Mouse (Mus musculus) embryonic facial prominence, embryonic 11.5 days (tissue): ENCODE measurements around the gene Gm49387. TPM values are rescaled to one million over a fixed set of nuclear protein-coding genes. Genes with fewer than 3 reads are reported as not detected.

Experiments
- ATAC-seq: fragments of 200-750 bp; cut with Nextera tagmentation; replicated peaks from 2 replicates; pipeline ENCODE4 v1.8.0; 2017; ENCODE audit warnings: low read depth; ENCODE audit not compliant: insufficient number of reproducible peaks, low FRiP score, low TSS enrichment
- DNase-seq: peaks from one replicate; pipeline ENCODE4 v3.0.0-alpha.2; 2015; ENCODE audit warnings: low spot score
- H3K27ac ChIP-seq: fragments of 300-500 bp; sonication (generic); replicated peaks from 2 replicates; pipeline ENCODE4 v1.5.1; 2014; ENCODE audit warnings: mild to moderate bottlenecking, low read depth, low read length, control low read depth
- H3K27me3 ChIP-seq: fragments of 300-500 bp; sonication (generic); 2 replicates; pipeline ENCODE4 v1.6.1; 2014; ENCODE audit warnings: mild to moderate bottlenecking, low read length, moderate library complexity, mixed read lengths; ENCODE audit not compliant: control insufficient read depth, insufficient read depth
- H3K36me3 ChIP-seq: fragments of 300-500 bp; sonication (generic); replicated peaks from 2 replicates; pipeline ENCODE4 v1.6.1; 2014; ENCODE audit warnings: low read depth, mild to moderate bottlenecking, low read length, moderate library complexity, mixed read lengths; ENCODE audit not compliant: control insufficient read depth, insufficient read depth
- H3K4me1 ChIP-seq: fragments of 300-500 bp; sonication (generic); 2 replicates; pipeline ENCODE4 v1.6.1; 2014; ENCODE audit warnings: low read length, mixed read lengths; ENCODE audit not compliant: control insufficient read depth, insufficient read depth
- H3K4me2 ChIP-seq: fragments of 300-500 bp; sonication (generic); 2 replicates; pipeline ENCODE4 v1.6.1; 2014; ENCODE audit warnings: low read depth, mild to moderate bottlenecking, control low read depth, low read length, moderate library complexity
- H3K4me3 ChIP-seq: fragments of 300-500 bp; sonication (generic); 2 replicates; pipeline ENCODE4 v1.5.1; 2014; ENCODE audit warnings: low read depth, low read length, control low read depth
- H3K9ac ChIP-seq: fragments of 300-500 bp; sonication (generic); replicated peaks from 2 replicates; pipeline ENCODE4 v1.6.1; 2014; ENCODE audit warnings: mild to moderate bottlenecking, control low read depth, low read length
- H3K9me3 ChIP-seq: fragments of 300-500 bp; sonication (generic); replicated peaks from 2 replicates; pipeline ENCODE4 v1.6.1; 2016; ENCODE audit warnings: mild to moderate bottlenecking, low read length, inconsistent platforms, mixed read lengths; ENCODE audit not compliant: control insufficient read depth
- WGBS: fragments of 180-500 bp; shearing (Covaris S2); extraction: QIAGEN DNeasy Blood & Tissue Kit; methylation state at CpG from one replicate; pipeline ENCODE4 v1.1.7; 2014; 5-methylcytosine and 5-hydroxymethylcytosine counted together
- polyA plus RNA-seq: library from polyadenylated mRNA; unstranded; fragments of >200 nt; fragmentation: Nextera tagmentation; extraction: Ambion mirVana; gene quantifications from 2 replicates; pipeline ENCODE4 v1.2.1, GENCODE M21; 2014

The Gm49387 gene
- polyA plus RNA-seq, 1 experiment from 2014 or later: 2.0 TPM

- DNase-seq (no peak), ATAC-seq (no peak)
- Histone ChIP-seq H3K4me1 (no peaks in the 10 kb centered on the region), H3K4me3 (no peak overlapping the region), H3K36me3 (no peaks in the 10 kb centered on the region), H3K27ac (no peak overlapping the region), H3K4me2 (no peak overlapping the region), H3K9me3 (no peaks in the 10 kb centered on the region), H3K9ac (no peak overlapping the region), H3K27me3 (no peaks in the 10 kb centered on the region)
- WGBS: 80% methylated on average over 1 of the region's 1 CpGs
These were observed 11.9 kb upstream of the Gm49387 start for GRCm38 (mm10) chr14:31652624-31653023.

- no peaks in the 10 kb centered on the region for H3K9me3 ChIP-seq
- no peak for ATAC-seq
- H3K4me1 ChIP-seq: no peaks in the 10 kb centered on the region
- no peak for DNase-seq
- no peak overlapping the region for H3K4me2 ChIP-seq
- H3K27me3 ChIP-seq: no peaks in the 10 kb centered on the region
- no peak overlapping the region for H3K9ac ChIP-seq
- H3K36me3 ChIP-seq: no peaks in the 10 kb centered on the region
- no peak overlapping the region for H3K27ac ChIP-seq
- WGBS: 67% methylated on average over 5 of the region's 5 CpGs
- H3K4me3 ChIP-seq: no peak overlapping the region
These were observed 11.4 kb upstream of the Gm49387 start for GRCm38 (mm10) chr14:31652106-31652505.

GRCm38 (mm10) chr14:31651206-31651605, 10.5 kb upstream of the Gm49387 start:
- DNase-seq (no peak), ATAC-seq (no peak)
- no peaks in the 10 kb centered on the region for H3K9me3 ChIP-seq
- H3K9ac ChIP-seq: no peak overlapping the region
- no peak overlapping the region for H3K4me2 ChIP-seq
- no peak overlapping the region for H3K4me3 ChIP-seq
- H3K4me1 ChIP-seq: no peaks in the 10 kb centered on the region
- H3K36me3 ChIP-seq: no peaks in the 10 kb centered on the region
- no peaks in the 10 kb centered on the region for H3K27me3 ChIP-seq
- WGBS: 83% methylated on average over 7 of the region's 7 CpGs
- H3K27ac ChIP-seq: no peak overlapping the region

GRCm38 (mm10) chr14:31650347-31650746, 9.7 kb upstream of the Gm49387 start:
- Histone ChIP-seq H3K9me3 (no peaks in the 10 kb centered on the region), H3K4me3 (no peak overlapping the region), H3K27me3 (no peaks in the 10 kb centered on the region), H3K9ac (no peak overlapping the region), H3K36me3 (no peaks in the 10 kb centered on the region), H3K4me2 (no peak overlapping the region), H3K4me1 (no peaks in the 10 kb centered on the region), H3K27ac (no peak overlapping the region)
- ATAC-seq (no peak), DNase-seq (no peak)
- 95% methylated on average over 3 of the region's 3 CpGs for WGBS

GRCm38 (mm10) chr14:31647991-31648390, 7.3 kb upstream of the Gm49387 start:
- WGBS: 87% methylated on average over 10 of the region's 10 CpGs
- no peaks in the 10 kb centered on the region for H3K36me3 ChIP-seq
- no peak overlapping the region for H3K27ac ChIP-seq
- no peaks in the 10 kb centered on the region for H3K9me3 ChIP-seq
- no peaks in the 10 kb centered on the region for H3K27me3 ChIP-seq
- H3K9ac ChIP-seq: no peak overlapping the region
- no peak overlapping the region for H3K4me3 ChIP-seq
- H3K4me1 ChIP-seq: no peaks in the 10 kb centered on the region
- ATAC-seq (no peak), DNase-seq (no peak)
- no peak overlapping the region for H3K4me2 ChIP-seq

GRCm38 (mm10) chr14:31645920-31646319, 5.2 kb upstream of the Gm49387 start:
- Histone ChIP-seq H3K4me1 (no peaks in the 10 kb centered on the region), H3K9ac (no peak overlapping the region), H3K4me3 (no peak overlapping the region), H3K27ac (no peak overlapping the region), H3K4me2 (no peak overlapping the region), H3K27me3 (no peaks in the 10 kb centered on the region), H3K9me3 (no peaks in the 10 kb centered on the region), H3K36me3 (no peaks in the 10 kb centered on the region)
- ATAC-seq: no peak
- no peak for DNase-seq
- 88% methylated on average over 7 of the region's 7 CpGs for WGBS

- H3K36me3 ChIP-seq: no peaks in the 10 kb centered on the region
- 61% methylated on average over 3 of the region's 3 CpGs for WGBS
- H3K4me1 ChIP-seq: no peaks in the 10 kb centered on the region
- peak; percentile 42 for DNase-seq
- no peak overlapping the region for H3K27ac ChIP-seq
- H3K9ac ChIP-seq: no peak overlapping the region
- no peak for ATAC-seq
- H3K27me3 ChIP-seq: no peaks in the 10 kb centered on the region
- no peaks in the 10 kb centered on the region for H3K9me3 ChIP-seq
- H3K4me2 ChIP-seq: no peak overlapping the region
- no peak overlapping the region for H3K4me3 ChIP-seq
These were observed 4.4 kb upstream of the Gm49387 start for GRCm38 (mm10) chr14:31644931-31645547.

- H3K9me3 ChIP-seq: no peaks in the 10 kb centered on the region
- DNase-seq (no peak), ATAC-seq (no peak)
- H3K36me3 ChIP-seq: no peaks in the 10 kb centered on the region
- no peaks in the 10 kb centered on the region for H3K27me3 ChIP-seq
- H3K4me1 ChIP-seq: no peaks in the 10 kb centered on the region
- no peak overlapping the region for H3K4me2 ChIP-seq
- H3K9ac ChIP-seq: no peak overlapping the region
- H3K27ac ChIP-seq: no peak overlapping the region
- WGBS: 85% methylated on average over 5 of the region's 5 CpGs
- H3K4me3 ChIP-seq: no peak overlapping the region
These were observed 3.6 kb upstream of the Gm49387 start for GRCm38 (mm10) chr14:31644183-31644830.
